Mouse (Mus musculus) heart, postnatal 36 days (tissue): ENCODE results near the gene Hnrnpul2. TPM values are rescaled to one million over a fixed set of nuclear protein-coding genes. Genes with fewer than 3 reads are reported as not detected.

Experiments used
- DNase-seq, 2 experiments: peaks; one replicate each; pipeline ENCODE4 v3.0.0; 2021 to 2022
- intact Hi-C: fragments of 180-260 bp; cut with DNase I; formaldehyde crosslinking; loops from one replicate; pipeline ENCODE4 v1.15.1; 2025
- total RNA-seq, 2 experiments: library from RNA; stranded (reverse); gene quantifications; 2 replicates each; pipeline ENCODE4 v1.2.3; 2021

Hnrnpul2 gene
- 10 to 100 TPM; 44.6 to 49.8 TPM for total RNA-seq

DNA sequence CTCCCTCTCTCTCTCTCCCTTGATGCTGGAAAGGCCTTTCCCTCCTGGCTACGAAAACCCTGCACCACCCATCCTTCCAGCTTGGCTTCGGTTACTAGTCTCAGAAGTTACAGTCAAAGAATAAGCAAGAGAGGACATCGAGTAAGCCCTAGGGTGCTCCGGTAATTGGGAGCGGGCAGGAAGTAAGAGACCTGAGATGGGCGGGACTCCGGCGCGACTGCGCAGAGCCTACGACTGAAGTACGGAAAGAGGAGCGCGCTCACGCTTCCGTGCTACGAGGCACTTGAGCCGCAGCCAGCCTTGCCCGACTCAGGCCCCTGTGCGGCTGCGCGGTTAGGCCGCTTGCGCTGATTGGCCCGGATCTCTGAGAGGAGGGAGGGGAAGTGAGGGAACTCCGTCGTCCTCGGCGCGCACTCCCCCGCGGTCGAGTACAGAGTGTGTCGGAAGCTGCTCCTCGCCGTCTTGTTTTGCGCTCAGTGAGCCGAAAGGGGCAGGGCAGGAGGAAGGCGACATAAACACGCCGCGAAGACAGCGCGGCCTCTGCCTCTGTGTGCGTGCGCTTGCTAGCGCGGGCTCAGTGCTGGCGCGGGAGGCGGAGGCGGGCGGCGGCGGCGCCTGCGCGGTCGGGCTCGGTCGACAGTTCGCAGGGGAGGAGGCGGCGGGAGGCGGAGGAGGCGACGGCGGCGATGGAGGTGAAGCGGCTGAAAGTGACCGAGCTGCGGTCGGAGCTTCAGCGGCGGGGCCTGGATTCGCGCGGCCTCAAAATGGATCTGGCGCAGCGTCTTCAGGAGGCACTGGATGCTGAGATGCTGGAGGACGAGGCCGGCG lies at the start of gene Hnrnpul2:
Hnrnpul2 (plus strand) TSS at position 415 of the 828 bp plus-strand sequence.
- peak; percentile 98 for DNase-seq
- intact Hi-C loops: loop anchor here (2.0 to 5.0 kb wide), 3 partner anchors 17 to 98 kb away; partner anchors contain the start of genes Bscl2, Nxf1 and Slc3a2

GRCm38 (mm10) chr19:8770567-8771270 lies 49.1 kb upstream of the Hnrnpul2 start, which contains the start of gene Tmem223:
TSS of gene Tmem223 (plus strand) at chr19:8770996.
- intact Hi-C loops: no loop called here
- DNase-seq: peak; percentile 84 to 85

DNA sequence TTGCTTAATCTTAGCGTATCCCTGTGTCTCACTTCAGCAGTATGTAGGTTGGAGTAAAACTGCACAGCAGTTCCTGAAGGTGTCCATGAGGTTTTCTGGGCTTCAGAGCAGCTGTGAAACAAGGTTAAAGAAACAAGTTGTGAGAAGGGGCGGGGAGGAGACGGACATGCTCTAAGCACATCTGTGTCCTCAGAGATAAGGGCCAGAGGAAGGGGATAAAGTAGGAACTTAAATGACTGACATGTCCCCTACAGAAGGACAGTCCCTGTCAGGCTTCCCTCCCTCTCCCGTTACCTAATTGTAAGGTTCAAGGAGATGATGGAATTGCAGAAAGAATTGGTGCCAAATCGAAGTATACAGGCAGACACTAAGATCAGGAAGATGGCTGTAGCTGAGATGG lies 46.8 kb upstream of the Hnrnpul2 start:
- DNase-seq: no peak
- intact Hi-C loops: no loop called here

DNA sequence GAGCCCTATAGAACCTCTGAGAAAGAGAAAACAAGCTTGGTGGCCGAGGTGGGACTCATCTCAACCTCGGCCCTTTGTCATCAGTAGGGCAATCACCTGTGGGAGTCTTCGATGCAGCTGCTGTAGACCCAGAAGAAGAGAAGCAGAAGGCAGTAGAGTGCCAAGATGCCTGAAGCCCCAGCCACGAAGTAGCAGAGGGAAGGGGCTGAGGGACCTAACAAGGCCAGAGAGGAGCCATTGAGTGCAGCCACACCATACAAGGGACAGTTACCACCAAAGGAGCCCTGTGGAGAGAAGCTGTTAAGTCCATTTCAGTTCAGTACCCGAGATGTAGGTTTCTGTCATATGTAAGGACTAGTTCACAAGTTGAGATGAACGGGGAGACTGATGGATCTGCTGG lies 46.4 kb upstream of the Hnrnpul2 start:
- intact Hi-C loops: no loop called here
- DNase-seq: no peak

DNA sequence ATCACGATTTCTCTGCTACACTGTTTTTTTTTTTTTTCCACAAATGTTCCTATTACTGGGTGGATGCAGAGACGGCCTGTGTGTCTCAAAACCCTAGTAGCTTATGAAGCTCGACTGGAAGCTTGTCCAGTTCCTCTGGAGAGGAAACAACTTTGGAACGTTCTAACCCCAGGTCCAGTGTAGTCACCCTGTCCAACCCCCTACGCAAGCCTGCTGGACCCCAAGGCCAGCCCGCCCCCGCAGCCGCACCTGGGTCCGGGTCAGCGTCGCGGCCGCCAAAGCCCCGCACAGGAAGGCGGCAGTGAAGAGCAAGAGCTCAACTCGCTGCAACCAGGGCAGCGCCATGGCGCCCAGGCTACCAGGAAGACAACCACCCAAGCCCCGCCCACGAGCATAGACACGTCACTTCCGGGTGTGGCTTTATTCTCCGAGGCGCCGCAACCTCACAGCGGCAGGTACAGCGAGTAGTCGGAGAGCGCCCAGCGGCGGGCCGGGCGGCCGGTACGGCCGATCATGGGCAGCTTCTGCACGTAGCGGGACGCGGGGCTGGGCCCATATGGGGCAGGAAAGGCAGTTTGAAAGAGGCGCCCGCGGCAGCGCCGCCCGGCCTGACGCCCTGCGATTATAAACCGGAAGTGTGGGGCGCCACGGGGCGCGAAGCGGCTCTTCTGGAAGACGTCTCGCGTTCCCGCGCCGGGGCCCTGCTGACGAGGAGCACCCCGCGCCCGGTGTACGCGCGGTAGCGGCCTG lies 45.5 kb upstream of the Hnrnpul2 start, which contains the start of gene Tmem179b:
Tmem179b (minus strand) TSS at position 382 of the 750 bp plus-strand sequence.
- peak; percentile 96 to 99 for DNase-seq
- intact Hi-C loops: no loop called here

DNA sequence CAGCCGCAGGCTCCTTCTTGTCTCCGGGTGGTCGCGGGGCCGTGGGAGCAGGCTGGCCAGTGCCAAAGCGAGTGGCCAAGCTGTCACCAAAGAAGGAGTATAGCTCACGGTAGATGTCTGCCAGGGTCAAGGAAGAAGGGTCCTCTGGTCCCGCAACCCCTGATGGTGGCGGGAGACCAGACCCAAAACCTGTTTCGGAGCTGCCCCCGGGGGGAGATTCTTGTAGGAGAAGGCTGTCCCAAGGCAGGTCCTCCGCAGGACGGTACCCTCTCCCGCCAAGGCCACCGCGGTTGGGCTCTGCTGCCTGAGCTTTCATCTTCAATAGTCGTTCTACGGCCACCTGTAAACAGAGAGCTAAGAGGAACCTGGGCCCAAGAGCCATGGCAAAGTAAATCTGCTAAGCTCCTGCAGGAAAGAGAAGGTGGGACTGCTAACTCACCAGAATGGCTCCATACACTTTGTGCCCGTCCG lies 44.8 kb upstream of the Hnrnpul2 start:
- intact Hi-C loops: no loop called here
- DNase-seq: no peak

DNA sequence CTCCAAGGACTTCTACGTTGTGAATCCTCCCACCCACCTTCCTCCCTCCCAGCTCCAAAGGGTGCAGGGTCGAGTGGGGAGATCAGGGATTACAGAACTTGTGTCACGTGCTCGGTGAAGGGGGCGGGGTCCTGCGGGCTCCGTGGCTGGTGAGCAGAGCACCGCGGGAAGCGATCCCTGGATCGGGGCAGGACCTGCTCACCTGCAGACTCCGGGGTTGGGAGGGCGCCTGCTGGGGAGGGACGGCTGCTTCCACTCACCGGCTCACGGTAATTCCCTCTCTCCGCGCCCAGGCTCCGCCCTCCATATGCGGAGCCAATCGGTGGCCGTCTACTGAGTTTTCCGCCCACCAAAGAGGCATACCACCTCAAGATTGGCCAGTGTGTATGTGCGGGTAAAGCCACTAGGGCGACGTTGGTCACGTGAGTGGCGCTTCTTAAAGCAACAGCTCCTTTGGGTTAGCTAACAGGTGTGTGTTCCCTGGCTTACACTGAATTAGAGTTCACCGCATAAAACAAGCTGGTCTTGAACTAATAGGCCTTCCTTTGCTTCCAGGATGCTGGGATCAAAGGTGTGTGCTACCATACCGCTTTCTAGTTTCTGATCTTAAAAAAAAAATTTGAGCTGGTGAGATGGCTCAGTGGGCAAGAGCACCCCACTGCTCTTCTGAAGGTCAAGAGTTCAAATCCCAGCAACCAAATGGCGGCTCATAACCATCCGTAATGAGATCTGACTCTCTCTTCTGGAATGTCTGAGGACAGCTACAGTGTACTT lies 33.6 kb upstream of the Hnrnpul2 start, which contains the start of gene Taf6l:
Taf6l (minus strand) TSS at position 410 of the 774 bp plus-strand sequence.
- DNase-seq: peak; percentile 86 to 87
- intact Hi-C loops: no loop called here

- intact Hi-C loops: no loop called here
Observed at GRCm38 (mm10) chr19:8788521-8788920, 31.3 kb upstream of the Hnrnpul2 start.

DNA sequence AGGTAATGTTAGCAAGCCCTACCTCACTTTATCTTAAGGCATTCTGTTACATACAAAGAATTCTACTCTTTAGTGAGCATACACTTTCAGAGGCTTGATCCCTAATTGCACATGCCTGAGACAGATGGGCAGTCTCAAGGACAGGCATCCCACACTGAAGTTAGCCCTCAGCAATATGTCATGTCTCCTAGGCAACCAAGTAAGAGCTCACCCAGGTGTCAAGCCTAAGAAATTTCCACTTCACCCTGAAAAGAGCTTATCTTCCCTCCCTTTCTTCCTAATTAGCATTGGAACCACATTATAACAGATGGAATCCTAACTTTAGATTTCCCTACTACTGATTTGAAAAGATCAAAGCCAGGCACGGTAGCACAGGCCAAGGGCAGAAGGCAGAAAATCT lies 30.6 kb upstream of the Hnrnpul2 start:
- DNase-seq: no peak
- intact Hi-C loops: no loop called here

More at GRCm38 (mm10) chr19:8788521-8788920, 31.3 kb upstream of the Hnrnpul2 start:
- DNase-seq: no peak

DNA sequence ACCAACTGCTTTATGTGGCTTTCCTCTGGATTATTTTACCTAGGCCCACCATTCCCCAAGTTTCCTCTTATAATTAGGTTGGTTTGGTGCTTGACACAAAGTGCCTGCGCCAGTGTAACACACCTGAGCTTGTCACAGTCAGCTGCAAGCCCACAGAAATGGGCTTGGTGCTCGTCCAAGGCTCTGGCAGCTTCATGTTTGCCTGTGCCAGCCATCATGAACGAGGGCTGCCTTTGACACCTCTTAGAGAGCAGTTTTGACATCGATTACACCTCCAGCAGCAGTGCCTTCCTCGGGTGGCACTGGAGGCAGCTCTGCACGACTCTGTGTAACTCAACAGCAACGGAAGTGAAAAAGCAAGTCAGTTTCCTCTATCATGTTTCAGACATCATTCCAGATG lies 29.6 kb upstream of the Hnrnpul2 start:
- DNase-seq: no peak
- intact Hi-C loops: no loop called here

- DNase-seq: peak; percentile 86 to 89
- intact Hi-C loops: no loop called here
Observed at GRCm38 (mm10) chr19:8798264-8798946, 21.4 kb upstream of the Hnrnpul2 start, which contains the start of gene Polr2g. TSS of gene Polr2g (minus strand) at chr19:8798577.

GRCm38 (mm10) chr19:8798947-8799315 lies 20.9 kb upstream of the Hnrnpul2 start:
- intact Hi-C loops: no loop called here
- no peak for DNase-seq

GRCm38 (mm10) chr19:8802130-8802821 lies 17.5 kb upstream of the Hnrnpul2 start, which contains the start of gene Zbtb3:
TSS of gene Zbtb3 (plus strand) at chr19:8802555.
- intact Hi-C loops: loop anchor here (2.0 kb wide), 1 partner anchor 15 kb away; no protein-coding TSS in a partner anchor

GRCm38 (mm10) chr19:8803204-8803780 lies 16.5 kb upstream of the Hnrnpul2 start:
- intact Hi-C loops: loop anchor here (2.0 kb wide), 1 partner anchor 14 kb away; no protein-coding TSS in a partner anchor
- DNase-seq: no peak

More at GRCm38 (mm10) chr19:8802130-8802821, 17.5 kb upstream of the Hnrnpul2 start, which contains the start of gene Zbtb3:
- DNase-seq: peak; percentile 86 to 89

- no peak for DNase-seq
- intact Hi-C loops: loop anchor here (2.0 kb wide), 1 partner anchor 13 kb away; no protein-coding TSS in a partner anchor
Observed at GRCm38 (mm10) chr19:8803879-8804660, 15.7 kb upstream of the Hnrnpul2 start.

DNA sequence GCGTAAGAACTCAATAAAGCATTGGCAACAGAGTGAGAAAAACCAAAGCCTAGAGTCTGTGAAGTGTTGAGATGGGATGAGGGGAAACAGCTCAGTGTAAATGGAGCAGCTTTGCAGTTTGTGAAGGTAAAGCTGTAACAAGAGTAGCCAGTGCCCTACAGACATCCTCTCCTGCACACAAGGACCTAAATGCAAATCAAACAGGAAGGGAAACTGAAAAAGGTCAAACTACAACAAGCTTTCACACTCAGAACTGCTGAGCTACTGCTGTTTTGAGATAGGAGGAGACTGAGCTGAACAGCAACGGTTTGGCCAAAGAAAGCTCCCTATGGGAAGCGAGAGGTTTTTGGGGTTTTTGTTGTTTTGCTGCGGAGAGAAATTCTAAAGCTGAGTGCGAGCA lies 13.0 kb upstream of the Hnrnpul2 start:
- intact Hi-C loops: no loop called here
- DNase-seq: no peak

- no peak for DNase-seq
- intact Hi-C loops: loop anchor here (2.0 kb wide), 1 partner anchor 13 kb away; the partner anchor contains the start of gene Zbtb3
Observed at GRCm38 (mm10) chr19:8815812-8816211, 4.0 kb upstream of the Hnrnpul2 start.
